Mouse (Mus musculus): ENCODE data around the gene Ino80. TPM values are rescaled to one million over a fixed set of nuclear protein-coding genes. Genes with fewer than 3 reads are reported as not detected.

Gene Ino80
- total and polyA plus RNA-seq, 3 experiments, result 5.1 to 9.7 (median 9.5) TPM

DNA sequence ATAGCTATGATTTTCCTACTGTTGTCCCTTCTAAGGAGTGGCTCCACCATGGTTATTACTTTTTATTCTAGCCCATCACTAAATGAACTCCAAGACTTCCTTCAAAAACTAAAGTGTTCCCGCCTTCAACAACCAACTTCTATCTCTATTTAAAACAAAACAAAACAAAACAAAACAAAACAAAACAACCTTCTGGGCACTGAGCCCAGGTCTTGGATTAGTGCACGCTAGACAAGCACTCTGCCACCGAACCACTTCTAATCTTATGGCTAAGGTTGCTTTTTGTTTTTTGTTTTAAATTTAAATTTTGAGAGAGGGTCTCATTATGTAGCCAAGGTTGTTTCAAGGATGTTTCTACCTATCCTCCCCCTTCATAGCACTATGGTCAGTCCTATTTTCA, 99.7 kb downstream of the Ino80 start:
- no peak overlapping the region for H3K9ac ChIP-seq (ENCODE audit: low read depth, low read length)
- no peak for DNase-seq
- H3K4me1 ChIP-seq (ENCODE audit: control insufficient read depth, insufficient read depth, low read length), result peaks cover 3% of the 10 kb centered on the region; the same call in 1 of the 2 replicates
- no peaks in the 10 kb centered on the region for H3K27me3 ChIP-seq (ENCODE audit: control insufficient read depth, insufficient read depth, low read length)
- intact Hi-C loops (cut with DNase I), result loop anchor here (5.0 kb wide), 1 partner anchor 36 kb away; no protein-coding TSS in a partner anchor
- TF ChIP-seq EP300 (IDR thresholded peaks at IDR 0.05; ENCODE audit: insufficient read depth, low read depth, low read length) (no peak), CTCF (IDR thresholded peaks at IDR 0.05) (no peak), POLR2A (IDR thresholded peaks at IDR 0.05; ENCODE audit: insufficient read depth, low read depth, low read length) (no peak)
- no peak overlapping the region for H3K4me3 ChIP-seq
- 48% methylated on average over 3 of the region's 3 CpGs for WGBS
- H3K36me3 ChIP-seq (ENCODE audit: control insufficient read depth, insufficient read depth, low read length), result peaks cover 8% of the 10 kb centered on the region; the same call in 1 of the 2 replicates
- H3K27ac ChIP-seq, result peak overlapping the region; percentile 36; the same call in 1 of the 2 replicates
- H3K79me2 ChIP-seq (replicated peaks; ENCODE audit: control insufficient read depth, insufficient read depth, low read length), result no peaks in the 10 kb centered on the region

DNA sequence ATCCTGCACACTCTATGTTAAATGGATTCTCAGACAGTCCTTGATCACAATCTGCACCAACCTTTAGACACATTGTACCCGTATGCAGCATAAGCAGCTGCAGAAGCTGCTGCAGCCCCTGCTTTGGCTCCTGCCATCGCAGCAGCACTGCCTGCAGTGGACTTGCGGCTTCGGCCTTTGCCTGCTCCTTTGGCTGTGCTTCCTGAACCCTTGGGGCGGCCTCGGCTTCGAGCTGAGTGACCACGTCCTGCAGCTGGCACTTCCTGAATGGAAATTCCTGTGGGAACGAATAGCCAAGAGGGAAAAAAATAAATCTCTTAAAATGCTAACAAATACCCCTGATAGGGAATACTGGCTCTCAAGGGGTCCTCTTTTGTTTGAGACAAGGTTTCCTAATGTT, 100.2 kb downstream of the Ino80 start:
- Histone ChIP-seq H3K27ac (peak overlapping the region; percentile 36), H3K36me3 (ENCODE audit: control insufficient read depth, insufficient read depth, low read length) (peaks cover 8% of the 10 kb centered on the region; the same call in 1 of the 2 replicates), H3K9ac (ENCODE audit: low read depth, low read length) (no peak overlapping the region), H3K4me1 (ENCODE audit: control insufficient read depth, insufficient read depth, low read length) (peaks cover 3% of the 10 kb centered on the region; the same call in 1 of the 2 replicates), H3K27me3 (ENCODE audit: control insufficient read depth, insufficient read depth, low read length) (no peaks in the 10 kb centered on the region), H3K4me3 (no peak overlapping the region), H3K79me2 (replicated peaks; ENCODE audit: control insufficient read depth, insufficient read depth, low read length) (no peaks in the 10 kb centered on the region)
- 50% methylated on average over 9 of the region's 9 CpGs for WGBS
- peak in 1 of 2 experiments; percentile 17 for DNase-seq
- intact Hi-C loops (cut with DNase I), result loop anchor here (5.0 kb wide), 1 partner anchor 35 kb away; no protein-coding TSS in a partner anchor
- TF ChIP-seq CTCF (IDR thresholded peaks at IDR 0.05) (no peak), EP300 (IDR thresholded peaks at IDR 0.05; ENCODE audit: insufficient read depth, low read depth, low read length) (no peak), POLR2A (IDR thresholded peaks at IDR 0.05; ENCODE audit: insufficient read depth, low read depth, low read length) (no peak)

DNA sequence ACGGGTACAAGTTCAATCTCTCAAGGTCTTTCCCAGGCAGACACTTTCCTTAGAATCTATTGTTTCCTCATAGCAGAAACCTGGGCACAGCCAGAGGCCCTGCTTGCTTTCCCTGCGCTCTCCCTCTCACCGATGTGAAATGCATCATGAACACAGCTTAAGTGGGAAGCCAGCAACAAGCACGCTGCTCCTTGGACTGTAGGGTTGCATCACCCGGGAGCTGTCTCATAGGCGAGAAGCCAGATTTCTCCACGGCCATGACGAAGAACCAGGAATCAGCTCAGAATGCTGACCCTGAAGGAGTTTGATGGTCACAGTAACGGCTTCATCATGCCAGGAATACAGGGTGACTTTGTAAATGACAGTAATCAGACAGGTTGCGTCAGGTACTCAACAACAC, 107.4 kb downstream of the Ino80 start:
- DNase-seq, result no peak
- TF ChIP-seq CTCF (IDR thresholded peaks at IDR 0.05), result no peak
- TF ChIP-seq EP300 (IDR thresholded peaks at IDR 0.05; ENCODE audit: insufficient read depth, low read depth, low read length), result no peak
- no peak for TF ChIP-seq POLR2A (IDR thresholded peaks at IDR 0.05; ENCODE audit: insufficient read depth, low read depth, low read length)
- Histone ChIP-seq H3K9ac (ENCODE audit: low read depth, low read length) (no peak overlapping the region), H3K27ac (no peak overlapping the region), H3K27me3 (ENCODE audit: control insufficient read depth, insufficient read depth, low read length) (no peaks in the 10 kb centered on the region), H3K4me3 (no peak overlapping the region), H3K79me2 (replicated peaks; ENCODE audit: control insufficient read depth, insufficient read depth, low read length) (no peaks in the 10 kb centered on the region), H3K4me1 (ENCODE audit: control insufficient read depth, insufficient read depth, low read length) (peaks cover under 1% of the 10 kb centered on the region), H3K36me3 (ENCODE audit: control insufficient read depth, insufficient read depth, low read length) (no peaks in the 10 kb centered on the region)
- intact Hi-C loops (cut with DNase I), result loop anchor here (2.0 kb wide), 1 partner anchor 15 kb away; no protein-coding TSS in a partner anchor
- WGBS, result 88% methylated on average over 10 of the region's 10 CpGs

DNA sequence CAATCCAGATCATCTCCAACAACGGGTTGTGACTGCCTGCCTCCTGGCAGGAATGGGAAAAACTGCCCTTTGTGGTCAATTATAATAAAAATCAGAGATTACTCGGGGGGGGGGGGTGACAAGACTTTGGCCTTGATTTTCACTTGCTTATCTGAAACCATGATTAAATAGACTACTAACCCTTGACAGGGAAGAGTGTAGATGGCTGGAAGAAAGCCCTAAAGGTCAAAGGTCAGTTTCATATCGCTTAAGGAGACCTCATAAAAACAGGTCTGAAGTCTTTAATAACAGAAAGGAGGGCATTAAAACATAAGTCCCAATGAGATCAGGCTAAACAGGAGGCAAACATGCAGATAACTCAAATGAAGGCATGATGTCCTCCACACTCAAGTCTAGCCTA, 110.1 kb downstream of the Ino80 start:
- Histone ChIP-seq H3K4me3 (no peak overlapping the region), H3K27me3 (ENCODE audit: control insufficient read depth, insufficient read depth, low read length) (no peaks in the 10 kb centered on the region), H3K9ac (ENCODE audit: low read depth, low read length) (no peak overlapping the region), H3K79me2 (replicated peaks; ENCODE audit: control insufficient read depth, insufficient read depth, low read length) (no peaks in the 10 kb centered on the region), H3K4me1 (ENCODE audit: control insufficient read depth, insufficient read depth, low read length) (peaks cover 2% of the 10 kb centered on the region), H3K36me3 (ENCODE audit: control insufficient read depth, insufficient read depth, low read length) (no peaks in the 10 kb centered on the region), H3K27ac (no peak overlapping the region)
- 74% methylated on average over 3 of the region's 3 CpGs for WGBS
- intact Hi-C loops (cut with DNase I), result no loop called here
- TF ChIP-seq CTCF (IDR thresholded peaks at IDR 0.05) (no peak), EP300 (IDR thresholded peaks at IDR 0.05; ENCODE audit: insufficient read depth, low read depth, low read length) (no peak), POLR2A (IDR thresholded peaks at IDR 0.05; ENCODE audit: insufficient read depth, low read depth, low read length) (no peak)
- no peak for DNase-seq

DNA sequence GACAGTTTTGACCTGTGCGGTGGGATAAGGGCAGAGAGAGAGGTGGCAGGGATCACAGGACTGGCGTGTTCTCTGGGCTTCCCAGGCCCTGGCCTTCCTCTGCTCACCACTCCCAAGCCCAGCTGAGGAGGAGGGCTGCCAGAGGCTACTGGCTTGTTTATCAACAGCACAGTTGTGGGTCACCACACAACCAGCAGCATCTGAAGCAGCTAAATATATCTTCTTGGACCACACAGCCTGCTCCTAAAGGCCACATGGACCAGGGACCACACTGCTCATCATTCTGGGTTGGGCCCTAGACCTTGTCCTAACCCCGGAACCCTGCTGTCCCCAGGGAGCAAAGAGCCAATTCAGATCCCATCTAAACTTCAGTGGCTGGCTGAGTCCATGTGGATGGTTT, 112.5 kb downstream of the Ino80 start:
- no peak overlapping the region for H3K9ac ChIP-seq (ENCODE audit: low read depth, low read length)
- TF ChIP-seq POLR2A (IDR thresholded peaks at IDR 0.05; ENCODE audit: insufficient read depth, low read depth, low read length), result no peak
- no peak for TF ChIP-seq CTCF (IDR thresholded peaks at IDR 0.05)
- no peak for TF ChIP-seq EP300 (IDR thresholded peaks at IDR 0.05; ENCODE audit: insufficient read depth, low read depth, low read length)
- WGBS, result 68% methylated on average over 3 of the region's 3 CpGs
- H3K36me3 ChIP-seq (ENCODE audit: control insufficient read depth, insufficient read depth, low read length), result no peaks in the 10 kb centered on the region
- peaks cover 2% of the 10 kb centered on the region for H3K4me1 ChIP-seq (ENCODE audit: control insufficient read depth, insufficient read depth, low read length)
- H3K4me3 ChIP-seq, result no peak overlapping the region
- intact Hi-C loops (cut with DNase I), result no loop called here
- no peaks in the 10 kb centered on the region for H3K79me2 ChIP-seq (replicated peaks; ENCODE audit: control insufficient read depth, insufficient read depth, low read length)
- H3K27me3 ChIP-seq (ENCODE audit: control insufficient read depth, insufficient read depth, low read length), result no peaks in the 10 kb centered on the region
- peak overlapping the region; percentile 40; the same call in 1 of the 2 replicates for H3K27ac ChIP-seq
- peak in 1 of 2 experiments; percentile 29 for DNase-seq

DNA sequence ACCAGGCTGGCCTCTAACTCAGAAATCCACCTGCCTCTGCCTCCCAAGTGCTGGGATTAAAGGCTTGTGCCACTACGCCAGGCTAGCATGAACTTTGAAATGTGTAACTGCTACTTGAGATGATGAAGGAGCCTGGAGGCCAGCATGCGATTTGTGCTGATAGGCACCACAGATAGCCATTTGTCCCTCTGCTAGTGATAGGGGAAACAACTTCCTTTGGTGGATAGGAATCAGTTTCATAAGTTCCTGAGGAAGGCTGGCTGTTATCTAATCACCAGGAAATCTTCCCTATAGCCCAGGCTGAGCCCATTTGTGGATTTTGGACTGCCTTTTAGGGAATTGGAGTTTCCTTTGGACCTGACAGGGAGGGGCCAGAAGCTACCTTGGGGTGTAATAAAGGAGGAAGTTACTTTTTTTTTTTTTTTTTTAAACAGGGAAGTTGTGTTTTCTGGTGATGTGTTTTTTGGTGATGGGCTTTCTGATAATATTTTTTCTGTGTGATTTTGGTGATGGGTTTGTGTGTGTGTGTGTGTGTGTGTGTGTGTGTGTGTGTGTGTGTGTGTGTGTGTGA, 117.7 kb downstream of the Ino80 start:
- Histone ChIP-seq H3K9ac (ENCODE audit: low read depth, low read length) (no peak overlapping the region), H3K4me1 (ENCODE audit: control insufficient read depth, insufficient read depth, low read length) (no peaks in the 10 kb centered on the region; the same call in 1 of the 2 replicates), H3K79me2 (replicated peaks; ENCODE audit: control insufficient read depth, insufficient read depth, low read length) (no peaks in the 10 kb centered on the region), H3K4me3 (no peak overlapping the region), H3K27me3 (ENCODE audit: control insufficient read depth, insufficient read depth, low read length) (no peaks in the 10 kb centered on the region), H3K27ac (no peak overlapping the region), H3K36me3 (ENCODE audit: control insufficient read depth, insufficient read depth, low read length) (no peaks in the 10 kb centered on the region)
- no peak for DNase-seq
- WGBS, result 63% methylated on average over 2 of the region's 2 CpGs
- TF ChIP-seq EP300 (IDR thresholded peaks at IDR 0.05; ENCODE audit: insufficient read depth, low read depth, low read length), result no peak
- TF ChIP-seq CTCF (IDR thresholded peaks at IDR 0.05), result no peak
- no peak for TF ChIP-seq POLR2A (IDR thresholded peaks at IDR 0.05; ENCODE audit: insufficient read depth, low read depth, low read length)
- intact Hi-C loops (cut with DNase I), result no loop called here
